Mouse (Mus musculus) lung, adult 2 months (tissue): Measurements from ENCODE around the gene Vps37c.

Experiments
- CTCF ChIP-seq: fragments of 200-500 bp; IDR thresholded peaks from 2 replicates; pipeline ENCODE4 v1.5.1; 2011; ENCODE audit warnings: mild to moderate bottlenecking, low read length, control low read depth; ENCODE audit not compliant: insufficient read depth
- POLR2A ChIP-seq: fragments of 200-500 bp; IDR thresholded peaks from 2 replicates; pipeline ENCODE4 v1.6.1; 2011; ENCODE audit warnings: low read depth, mild to moderate bottlenecking, control low read depth, low read length, borderline replicate concordance; ENCODE audit errors: extremely low read depth

DNA sequence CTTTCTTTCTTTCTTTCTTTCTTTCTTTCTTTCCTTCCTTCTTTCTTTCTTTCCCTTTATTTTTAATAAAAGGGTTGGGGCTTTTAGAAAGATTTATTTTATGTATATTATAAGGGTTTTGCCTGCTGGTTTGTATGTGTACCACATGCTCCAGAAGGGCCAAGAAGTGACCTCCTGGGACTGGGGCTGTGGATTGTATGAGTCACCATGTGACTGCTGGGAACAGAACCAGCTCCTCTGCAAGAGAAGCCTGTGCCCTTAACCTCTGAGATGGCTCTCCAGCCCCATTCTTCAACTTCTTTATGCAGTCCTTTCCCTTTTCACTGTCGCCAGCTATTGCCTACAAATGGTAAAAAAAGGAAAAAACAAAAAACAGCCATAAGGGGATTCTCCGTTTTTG, 42.9 kb upstream of the Vps37c start:
- TF ChIP-seq CTCF: no peak
- no peak for TF ChIP-seq POLR2A
